Mouse (Mus musculus): ENCODE data around the gene Gm4924. TPM values are rescaled to one million over a fixed set of nuclear protein-coding genes. Genes with fewer than 3 reads are reported as not detected.

Gene Gm4924
- polyA plus RNA-seq, 1 experiment from 2014 or later = 4.9 TPM

Other genes starting within 250 kb of the Gm4924 start
- 3.6 and 4.1 TPM in 2 replicates for gene AU041133, start 226.2 kb upstream of the Gm4924 start, polyA plus RNA-seq (2014; fragmentation: Nextera tagmentation; extraction: Ambion mirVana)
- gene Zfp938, start 113.0 kb upstream of the Gm4924 start, polyA plus RNA-seq (2014; fragmentation: Nextera tagmentation; extraction: Ambion mirVana) = 6.5 and 6.8 TPM in 2 replicates
- gene 4932415D10Rik, start 37.7 kb upstream of the Gm4924 start, polyA plus RNA-seq (2014; fragmentation: Nextera tagmentation; extraction: Ambion mirVana) = not detected in 2 replicates
- gene Gm1553, start 138.4 kb downstream of the Gm4924 start, polyA plus RNA-seq (2014; fragmentation: Nextera tagmentation; extraction: Ambion mirVana) = not detected in 2 replicates

Measured in liver, embryonic 11.5 days (tissue).